Mouse (Mus musculus) ovary, postnatal 10 days (tissue): ENCODE measurements around the gene Shroom3.

Experiments
- DNase-seq: peaks from one replicate; pipeline ENCODE4 v3.0.0; 2022; ENCODE audit warnings: low spot score

The Shroom3 gene

GRCm38 (mm10) chr5:92698131-92698836 is 15.0 kb downstream of the Shroom3 start:
- DNase-seq, result no peak

- DNase-seq, result no peak
These were observed 15.7 kb downstream of the Shroom3 start for GRCm38 (mm10) chr5:92698837-92699529.

DNA sequence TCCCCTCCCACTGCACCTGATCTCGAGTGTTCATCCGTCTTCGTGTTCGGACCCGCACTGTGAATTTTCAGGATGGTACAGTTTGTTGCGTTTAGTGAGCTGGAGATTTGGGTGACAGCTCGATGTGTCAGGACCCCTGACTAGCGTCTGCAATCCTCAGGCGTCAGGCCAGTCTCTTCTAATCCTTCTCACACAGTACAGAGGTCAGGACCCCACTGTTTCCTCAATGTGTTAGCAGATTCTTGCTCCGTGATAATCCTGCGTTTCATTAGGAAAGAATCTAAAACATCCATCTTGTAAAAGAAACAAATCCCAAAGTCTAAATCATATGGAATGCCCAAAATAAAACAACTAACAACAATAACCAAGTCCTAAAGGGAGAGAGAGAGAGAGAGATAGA is 18.5 kb downstream of the Shroom3 start:
- DNase-seq, result no peak

DNA sequence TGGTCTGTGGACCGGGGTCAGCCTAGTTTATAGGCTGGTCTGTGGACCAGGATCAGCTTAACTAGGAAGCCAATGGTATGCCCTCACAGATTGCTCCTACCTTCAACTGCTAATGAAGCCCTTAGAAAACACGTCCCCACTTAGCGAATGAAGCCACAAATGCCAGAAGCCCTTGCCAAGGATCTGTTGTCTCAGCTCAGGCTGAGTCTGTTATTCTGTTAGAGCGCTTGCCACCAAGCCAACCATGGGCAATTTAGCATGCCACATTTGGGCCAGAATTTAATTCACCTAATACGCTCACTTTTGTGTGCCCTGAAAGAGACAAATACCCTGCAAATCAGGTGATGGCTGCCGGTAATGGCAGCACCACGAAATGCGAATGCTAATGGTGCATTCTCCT is 20.4 kb downstream of the Shroom3 start:
- no peak for DNase-seq

- DNase-seq, result no peak
These were observed 24.8 kb downstream of the Shroom3 start for GRCm38 (mm10) chr5:92707921-92708491.

DNA sequence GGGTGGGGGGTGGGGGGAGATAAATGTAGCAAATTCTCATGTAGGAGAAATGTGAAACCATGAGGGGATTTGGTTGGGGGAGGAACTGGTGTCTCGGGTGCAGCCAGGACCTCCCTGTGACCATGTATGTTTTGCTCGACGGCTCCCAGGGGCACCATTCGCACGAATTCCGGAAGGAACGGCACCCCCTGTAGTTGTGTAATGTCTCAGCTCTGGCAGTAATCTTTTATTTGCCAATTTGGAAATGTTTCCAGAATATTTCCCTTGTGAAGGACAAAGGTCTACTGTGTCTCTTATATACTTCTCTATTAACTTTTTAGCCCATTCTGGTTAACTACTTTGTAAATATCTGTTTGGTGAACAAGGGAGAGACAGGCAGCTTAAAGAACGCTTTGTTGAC is 27.5 kb downstream of the Shroom3 start:
- DNase-seq, result no peak

- DNase-seq, result no peak
These were observed 28.5 kb downstream of the Shroom3 start for GRCm38 (mm10) chr5:92711666-92712290.

DNA sequence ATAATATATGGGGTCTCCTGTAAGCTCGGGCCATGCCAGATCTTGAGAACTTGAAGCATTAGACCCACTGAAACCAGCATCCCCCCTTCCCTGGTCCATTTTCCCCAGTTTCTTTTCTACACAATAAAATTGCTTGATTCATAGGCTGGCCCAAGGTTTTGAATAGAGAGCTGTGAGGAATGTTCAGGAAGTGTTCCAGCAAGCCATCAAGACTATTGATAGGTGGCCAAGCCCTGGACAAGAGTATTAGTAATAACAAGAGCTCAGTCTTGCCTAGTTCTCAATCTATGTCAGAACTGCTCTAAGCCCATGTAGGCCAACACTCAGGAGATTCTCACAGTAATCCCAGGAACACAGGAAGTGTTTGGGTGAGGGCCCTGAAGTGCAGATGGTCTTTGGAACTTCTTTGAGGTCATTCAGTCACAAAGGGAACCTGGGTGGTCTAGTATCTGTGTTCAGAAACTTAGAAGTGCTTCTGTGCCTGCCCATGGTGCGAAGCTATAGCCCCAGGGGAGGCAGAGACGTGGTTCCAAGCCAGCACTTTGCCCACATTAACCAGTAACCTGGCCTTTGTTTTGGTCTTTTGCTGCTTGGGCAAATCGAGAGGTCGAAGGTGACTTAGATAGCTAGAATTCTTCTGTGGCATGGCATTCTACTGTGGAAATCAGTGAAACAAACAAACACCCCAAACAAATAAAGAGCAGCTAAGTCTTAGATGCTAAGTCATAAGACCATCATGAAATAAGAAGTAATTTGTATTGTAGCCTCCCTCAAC is 29.6 kb downstream of the Shroom3 start:
- DNase-seq, result no peak

DNA sequence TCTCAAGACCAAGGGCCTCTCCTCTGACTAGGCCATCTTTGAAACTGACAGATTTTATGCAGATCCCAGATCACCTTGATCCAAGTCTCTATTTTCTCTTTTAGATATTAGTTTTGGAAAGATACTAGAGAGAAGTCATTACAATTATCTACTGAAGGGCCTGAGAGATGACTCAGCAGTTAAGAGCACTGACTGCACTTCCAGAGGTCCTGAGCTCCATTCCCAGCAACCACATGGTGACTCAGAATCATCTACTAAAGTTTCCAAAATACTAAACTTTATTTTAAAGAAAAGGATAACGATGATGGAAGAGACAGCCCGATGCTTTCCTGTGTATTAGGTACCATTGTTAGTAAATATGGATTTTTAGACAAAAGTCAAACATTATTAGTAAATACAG is 31.7 kb downstream of the Shroom3 start:
- no peak for DNase-seq

- no peak for DNase-seq
These were observed 32.1 kb downstream of the Shroom3 start for GRCm38 (mm10) chr5:92715319-92715718.

GRCm38 (mm10) chr5:92715890-92716289 is 32.7 kb downstream of the Shroom3 start:
- no peak for DNase-seq

GRCm38 (mm10) chr5:92717666-92718360 is 34.6 kb downstream of the Shroom3 start:
- no peak for DNase-seq

DNA sequence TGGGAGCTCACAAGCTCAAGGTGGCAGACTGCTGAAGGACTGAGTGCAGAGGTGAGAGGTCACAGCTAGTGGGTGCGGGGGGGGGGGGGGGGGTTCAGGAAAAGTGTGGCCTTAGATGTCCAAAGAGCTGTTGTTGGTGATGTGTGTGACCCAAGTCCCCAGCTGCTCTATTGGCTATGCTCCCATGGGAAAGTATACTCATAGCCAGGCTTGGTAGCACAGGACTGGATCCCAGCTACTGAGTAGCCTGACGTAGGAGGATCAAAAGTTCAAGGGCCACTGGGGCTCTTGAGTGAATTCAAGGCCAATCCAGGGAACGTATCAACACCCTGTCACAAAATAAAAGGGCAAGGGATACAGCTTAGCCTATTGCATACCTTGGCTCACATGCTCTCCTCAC is 35.6 kb downstream of the Shroom3 start:
- no peak for DNase-seq

DNA sequence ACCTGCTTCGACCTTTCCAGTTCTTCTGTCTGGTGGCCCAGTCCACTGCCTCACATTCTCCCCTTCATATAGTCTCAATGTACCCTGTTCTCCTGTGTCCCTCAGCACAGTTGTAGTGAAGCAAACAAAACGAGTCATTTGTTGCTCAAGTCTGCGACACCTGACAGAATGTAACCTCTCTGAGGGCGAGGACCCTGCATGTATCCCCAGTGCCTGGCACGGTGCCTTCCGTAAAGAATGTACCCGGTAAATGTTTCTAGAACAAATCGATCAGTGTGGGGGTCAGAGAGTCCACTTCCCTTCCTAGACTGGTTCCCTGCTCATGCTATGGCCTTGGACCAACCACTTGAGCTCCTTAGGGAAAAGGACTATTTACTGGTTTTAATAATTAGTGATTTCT is 38.4 kb downstream of the Shroom3 start:
- no peak for DNase-seq

GRCm38 (mm10) chr5:92725935-92726334 is 42.7 kb downstream of the Shroom3 start:
- DNase-seq, result no peak

DNA sequence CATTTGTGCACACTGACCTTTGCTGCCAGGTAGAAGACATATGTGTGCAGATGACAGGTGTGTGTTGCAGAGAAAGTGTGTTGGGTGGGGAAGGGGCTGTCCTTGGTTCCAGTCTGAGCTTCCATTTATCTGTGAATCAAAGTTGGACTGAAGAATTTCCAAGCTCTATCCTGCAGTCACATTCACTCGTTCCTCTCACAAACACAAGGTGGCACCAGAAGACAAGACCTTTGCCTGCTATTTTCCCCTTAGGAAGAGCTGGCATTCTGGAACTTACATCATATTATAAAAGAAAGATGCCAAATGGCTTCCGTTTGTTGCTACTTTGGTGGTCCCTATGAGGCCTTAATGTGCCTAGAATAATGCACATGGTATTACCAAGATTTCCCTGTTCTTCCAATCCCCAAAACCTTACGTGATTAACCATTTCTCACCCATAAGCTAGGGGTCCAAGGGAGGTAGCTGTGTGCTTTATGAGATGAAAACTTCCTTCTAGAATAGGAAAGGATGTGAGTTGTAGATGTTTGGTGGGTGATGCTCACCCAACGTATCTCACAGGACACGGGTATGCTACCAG is 45.1 kb downstream of the Shroom3 start:
- DNase-seq, result no peak

DNA sequence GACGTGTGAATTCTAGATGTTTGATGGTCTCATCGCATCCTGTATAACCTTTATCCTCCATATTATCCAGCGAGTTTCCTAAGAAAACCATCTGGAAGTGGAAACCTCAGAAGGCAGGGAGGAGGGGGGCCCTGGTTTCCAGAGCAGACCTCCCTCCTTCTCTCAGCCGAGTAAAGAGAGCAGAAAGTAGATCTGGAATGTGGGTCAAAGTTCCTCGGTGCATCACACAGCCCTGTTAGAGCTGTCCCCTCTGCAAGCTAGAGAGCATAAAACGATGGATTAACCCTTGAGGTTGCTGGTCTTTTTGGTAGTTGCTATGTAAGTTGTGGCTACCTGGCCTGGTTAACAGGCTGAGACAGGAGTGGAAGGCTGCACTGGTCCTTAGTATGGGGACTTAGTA is 46.0 kb downstream of the Shroom3 start:
- DNase-seq, result no peak

DNA sequence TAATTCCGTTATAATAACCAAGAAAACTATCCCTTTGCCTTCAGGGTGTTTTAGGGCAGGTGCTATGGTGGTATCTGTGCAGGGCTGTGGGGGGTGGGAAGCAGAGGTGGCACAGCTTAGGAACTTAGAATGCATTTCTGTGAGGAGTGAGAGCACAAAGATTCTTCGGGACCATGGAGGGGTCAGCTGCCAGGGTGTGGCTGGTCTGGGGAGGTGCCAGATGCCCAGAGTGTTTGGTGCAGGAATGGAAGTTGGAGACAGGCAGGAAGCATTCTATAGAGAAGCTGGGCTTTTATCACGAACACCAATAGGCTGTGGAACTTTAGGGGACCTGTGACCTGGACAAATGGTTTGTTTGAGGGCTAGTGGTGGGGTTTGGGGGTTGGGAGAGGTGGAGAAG is 58.6 kb downstream of the Shroom3 start:
- no peak for DNase-seq

- no peak for DNase-seq
These were observed 59.5 kb downstream of the Shroom3 start for GRCm38 (mm10) chr5:92742701-92743100.

DNA sequence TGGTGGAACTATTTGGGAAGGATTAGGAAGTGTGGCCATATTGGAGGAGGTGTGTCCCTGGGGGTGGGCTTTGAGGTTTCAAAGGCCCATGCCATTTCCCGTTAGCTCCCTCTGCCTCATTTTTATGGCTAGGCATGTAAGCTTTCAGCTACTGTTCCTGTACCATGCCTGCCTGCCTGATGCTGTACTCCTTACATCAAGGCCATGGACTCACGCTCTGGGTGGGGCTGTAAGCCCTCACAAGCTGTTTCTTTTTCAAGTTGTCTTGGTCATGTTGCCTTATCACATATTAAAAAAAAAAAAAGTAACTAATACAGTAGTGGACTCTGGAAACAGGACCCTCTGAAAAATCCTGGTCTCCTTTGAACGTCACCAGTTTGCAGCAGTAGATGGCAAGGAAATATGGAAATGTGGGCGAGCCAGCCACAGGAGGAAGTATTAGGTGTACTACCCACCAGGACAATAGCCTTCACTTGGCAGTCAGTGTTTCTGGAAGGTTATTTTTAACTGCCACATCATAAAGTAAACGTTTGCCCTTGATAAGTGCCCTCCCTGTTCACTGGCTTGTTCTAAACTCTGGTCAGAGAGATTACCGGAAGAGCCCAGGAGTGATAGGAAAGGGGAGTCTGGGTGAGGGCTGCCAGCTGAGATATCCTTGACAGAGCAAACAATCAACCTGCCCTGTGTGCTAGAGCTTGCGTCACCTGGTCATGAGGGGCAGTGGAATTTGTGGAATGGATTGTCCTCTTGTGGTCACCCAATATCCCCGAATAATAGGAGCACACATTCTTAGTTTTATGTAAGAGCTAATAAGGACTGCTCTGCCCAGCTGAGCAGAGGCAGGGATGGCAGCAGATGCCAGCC is 62.4 kb downstream of the Shroom3 start:
- DNase-seq, result no peak
